Mouse (Mus musculus): ENCODE measurements at regions not wholly inside any gene's neighbourhood (a gene's known extent, or its start where the extent isn't known, plus 50 kb on each side); places are given as distances from the start of the nearest gene placed in this dataset.

- no peak for TF ChIP-seq POLR2A (IDR thresholded peaks at IDR 0.05; ENCODE audit: low read depth, low read length)
- no peak for TF ChIP-seq CTCF (conservative IDR thresholded peaks at IDR 0.05; ENCODE audit: insufficient read depth, insufficient read length, low read depth, low read length)
Observed at GRCm38 (mm10) chr13:85508552-85508951, 219.6 kb upstream of the Rasa1 start.
